Mouse (Mus musculus) midbrain, postnatal 0 days (tissue): ENCODE data around the gene Mtor. TPM values are rescaled to one million over a fixed set of nuclear protein-coding genes. Genes with fewer than 3 reads are reported as not detected.

Source experiments
- ATAC-seq: fragments of 200-750 bp; cut with Nextera tagmentation; 2 replicates; pipeline ENCODE4 v1.8.0; 2017; ENCODE audit warnings: moderate number of reproducible peaks, mild to moderate bottlenecking, moderate TSS enrichment, moderate library complexity; ENCODE audit not compliant: low FRiP score
- DNase-seq: peaks from one replicate; pipeline ENCODE4 v3.0.0-alpha.2; 2015; ENCODE audit warnings: low spot score
- H3K27ac ChIP-seq: fragments of 300-500 bp; sonication (generic); 2 replicates; pipeline ENCODE4 v1.5.1; 2014; ENCODE audit warnings: low read depth, mild to moderate bottlenecking, low read length, mixed read lengths
- H3K27me3 ChIP-seq: fragments of 300-500 bp; sonication (generic); 2 replicates; pipeline ENCODE4 v1.6.1; 2014; ENCODE audit warnings: low read length, control low read depth, mixed read lengths; ENCODE audit not compliant: insufficient read depth
- H3K36me3 ChIP-seq: fragments of 300-500 bp; sonication (generic); 2 replicates; pipeline ENCODE4 v1.6.1; 2014; ENCODE audit warnings: low read length, control low read depth, mixed read lengths; ENCODE audit not compliant: insufficient read depth
- H3K4me1 ChIP-seq: fragments of 300-500 bp; sonication (generic); 2 replicates; pipeline ENCODE4 v1.6.1; 2014; ENCODE audit warnings: mild to moderate bottlenecking, control low read depth, antibody characterized with exemption, low read length, mixed read lengths; ENCODE audit not compliant: insufficient read depth
- H3K4me2 ChIP-seq: fragments of 300-500 bp; sonication (generic); 2 replicates; pipeline ENCODE4 v1.6.1; 2014; ENCODE audit warnings: low read depth, mild to moderate bottlenecking, low read length, mixed read lengths; ENCODE audit not compliant: poor library complexity, severe bottlenecking
- H3K4me3 ChIP-seq: fragments of 300-500 bp; sonication (generic); 2 replicates; pipeline ENCODE4 v1.5.1; 2014; ENCODE audit warnings: low read depth, mild to moderate bottlenecking, low read length, moderate library complexity
- H3K9ac ChIP-seq: fragments of 300-500 bp; sonication (generic); replicated peaks from 2 replicates; pipeline ENCODE4 v1.6.1; 2014; ENCODE audit warnings: mild to moderate bottlenecking, low read length, moderate library complexity, mixed read lengths; ENCODE audit not compliant: poor library complexity, severe bottlenecking
- H3K9me3 ChIP-seq: fragments of 300-500 bp; sonication (generic); 2 replicates; pipeline ENCODE4 v1.6.1; 2016; ENCODE audit warnings: low read length, control low read depth
- CTCF ChIP-seq: IDR thresholded peaks from 2 replicates; pipeline ENCODE4 v1.5.1; 2016; ENCODE audit warnings: antibody characterized with exemption, mild to moderate bottlenecking
- WGBS: fragments of 180-500 bp; shearing (Covaris S2); extraction: QIAGEN DNeasy Blood & Tissue Kit; methylation state at CpG from one replicate; pipeline ENCODE4 v1.1.7; 2014; 5-methylcytosine and 5-hydroxymethylcytosine counted together
- polyA plus RNA-seq: library from polyadenylated mRNA; unstranded; fragments of >200 nt; fragmentation: Nextera tagmentation; extraction: Ambion mirVana; gene quantifications from 2 replicates; pipeline ENCODE4 v1.2.1, GENCODE M21; 2015
- total RNA-seq: library from RNA; depleted of rRNA; stranded (reverse); fragments of >200 nt; gene quantifications from 2 replicates; pipeline ENCODE4 v1.2.3, GENCODE M21; 2014

Mtor gene
- total and polyA plus RNA-seq, 2 experiments from 2014 or later, result 27.8 to 54.5 TPM

DNA sequence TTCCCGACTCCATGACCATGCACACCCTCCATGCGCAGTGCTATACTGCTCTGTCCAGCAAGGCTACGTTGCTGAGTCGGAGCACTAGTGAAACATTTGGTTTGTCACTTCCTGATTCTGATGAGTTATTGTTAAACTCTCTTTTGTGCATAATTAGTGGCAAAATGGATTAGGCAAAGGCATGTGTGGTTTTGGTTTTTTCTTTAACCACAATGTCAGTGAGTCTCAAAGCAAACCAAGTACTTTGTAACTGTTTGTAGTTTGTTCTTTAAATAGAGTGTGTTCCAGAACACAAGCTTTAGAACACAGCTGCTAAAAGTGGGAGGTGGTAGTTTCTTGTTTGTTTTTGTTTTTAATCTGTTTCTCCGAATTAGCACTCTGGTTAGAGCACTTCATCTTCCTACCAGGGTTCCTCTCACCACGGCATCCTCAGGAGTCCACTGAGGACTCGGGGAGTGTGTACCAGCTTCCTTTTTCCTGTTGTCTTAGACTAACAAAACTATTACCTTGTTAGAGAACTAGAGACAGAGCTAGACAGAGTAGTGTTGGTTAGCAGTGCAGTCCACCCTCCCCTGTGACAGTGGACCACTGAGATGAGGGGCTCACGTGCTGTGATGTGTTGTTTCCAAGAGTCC is 61.2 kb downstream of the Mtor start:
- no peaks in the 10 kb centered on the region for H3K9me3 ChIP-seq
- H3K27ac ChIP-seq, result no peak overlapping the region
- H3K27me3 ChIP-seq, result no peaks in the 10 kb centered on the region
- H3K4me3 ChIP-seq, result no peak overlapping the region
- peaks cover 49% of the 10 kb centered on the region for H3K36me3 ChIP-seq
- no peak for TF ChIP-seq CTCF
- no peak overlapping the region for H3K9ac ChIP-seq
- no peak overlapping the region for H3K4me2 ChIP-seq
- no peaks in the 10 kb centered on the region for H3K4me1 ChIP-seq
- no peak for DNase-seq
- WGBS, result 93% methylated on average over 8 of the region's 8 CpGs
- no peak for ATAC-seq

DNA sequence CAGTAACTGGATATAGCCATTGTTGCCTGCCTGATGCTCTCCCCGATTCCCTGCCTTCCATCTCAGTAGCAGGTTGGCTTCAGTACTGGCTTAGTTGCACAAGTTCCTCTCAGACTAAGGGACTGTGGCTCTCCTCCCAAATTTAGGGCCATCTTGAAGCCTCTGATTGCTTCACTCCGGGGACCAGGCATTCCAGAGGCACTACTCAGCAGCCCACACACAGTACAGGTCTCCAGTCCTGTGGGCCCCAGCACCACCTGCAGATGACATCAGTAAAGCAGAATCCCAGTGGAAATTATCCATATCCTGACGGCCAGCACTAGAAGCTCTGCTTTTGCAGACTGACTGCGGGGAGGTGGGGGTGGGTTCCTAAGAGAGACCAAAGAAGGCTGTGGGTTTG is 62.3 kb downstream of the Mtor start:
- H3K36me3 ChIP-seq, result peaks cover 58% of the 10 kb centered on the region
- 88% methylated on average over 4 of the region's 4 CpGs for WGBS
- no peak overlapping the region for H3K4me3 ChIP-seq
- no peak overlapping the region for H3K9ac ChIP-seq
- H3K27me3 ChIP-seq, result no peaks in the 10 kb centered on the region
- DNase-seq, result no peak
- no peak overlapping the region for H3K27ac ChIP-seq
- TF ChIP-seq CTCF, result no peak
- no peak overlapping the region for H3K4me2 ChIP-seq
- no peaks in the 10 kb centered on the region for H3K9me3 ChIP-seq
- ATAC-seq, result no peak
- H3K4me1 ChIP-seq, result no peaks in the 10 kb centered on the region

DNA sequence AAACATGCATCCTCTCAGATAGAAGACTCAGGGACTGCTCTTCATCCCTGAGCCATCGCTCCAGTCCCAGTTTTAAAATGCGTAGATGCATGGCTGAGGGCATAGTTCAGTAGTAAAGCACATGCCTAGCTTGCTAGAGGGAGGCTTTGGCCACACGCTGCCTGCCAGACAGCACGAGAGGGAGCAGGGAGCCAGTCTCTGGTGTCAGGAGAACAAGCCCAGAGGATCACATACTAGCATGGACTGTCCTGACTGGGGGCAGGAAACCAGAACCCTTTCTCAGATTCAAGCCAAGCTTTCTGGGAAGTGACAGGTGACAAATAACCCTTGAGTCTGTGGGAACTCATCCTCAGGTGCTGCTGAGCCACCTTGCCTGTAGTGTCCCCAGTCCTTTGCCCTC is 62.9 kb downstream of the Mtor start:
- ATAC-seq (no peak), DNase-seq (no peak)
- Histone ChIP-seq H3K9me3 (no peaks in the 10 kb centered on the region), H3K27me3 (no peaks in the 10 kb centered on the region), H3K4me2 (no peak overlapping the region), H3K27ac (no peak overlapping the region), H3K36me3 (peaks cover 55% of the 10 kb centered on the region), H3K9ac (no peak overlapping the region), H3K4me3 (no peak overlapping the region), H3K4me1 (no peaks in the 10 kb centered on the region)
- WGBS, result 92% methylated on average over 4 of the region's 4 CpGs
- TF ChIP-seq CTCF, result no peak

DNA sequence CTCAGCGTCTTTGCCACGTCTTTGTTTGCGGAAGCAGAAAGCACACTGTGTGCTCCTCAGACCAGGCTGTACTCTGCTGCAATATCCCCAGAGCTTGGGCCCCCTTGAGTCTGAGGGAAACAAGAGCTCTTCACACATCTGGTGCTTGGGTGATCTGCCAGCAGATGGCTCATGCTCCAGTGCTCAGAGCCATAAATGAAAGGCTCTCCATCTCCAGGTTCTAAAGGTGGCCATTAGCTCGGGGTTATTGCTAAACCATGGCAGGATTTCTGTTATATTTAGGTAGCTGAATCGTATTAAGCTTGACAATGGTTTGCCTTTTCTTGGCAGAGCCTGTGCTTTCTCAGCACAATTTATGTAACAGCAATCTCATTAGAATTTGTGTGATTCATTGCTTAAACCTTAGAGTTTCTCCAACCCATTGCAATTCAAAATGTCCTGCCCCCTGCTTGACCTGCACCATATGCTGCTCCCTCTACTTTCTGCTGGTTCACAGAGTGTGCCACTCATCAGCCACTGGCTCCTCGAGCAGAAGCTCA is 64.7 kb downstream of the Mtor start:
- H3K4me2 ChIP-seq, result no peak overlapping the region
- H3K36me3 ChIP-seq, result peaks cover 58% of the 10 kb centered on the region
- ATAC-seq, result no peak
- H3K4me3 ChIP-seq, result no peak overlapping the region
- H3K27me3 ChIP-seq, result no peaks in the 10 kb centered on the region
- H3K9ac ChIP-seq, result no peak overlapping the region
- 79% methylated on average over 6 of the region's 6 CpGs for WGBS
- no peaks in the 10 kb centered on the region for H3K4me1 ChIP-seq
- no peak for TF ChIP-seq CTCF
- no peak overlapping the region for H3K27ac ChIP-seq
- peak; percentile 10 for DNase-seq
- no peaks in the 10 kb centered on the region for H3K9me3 ChIP-seq

DNA sequence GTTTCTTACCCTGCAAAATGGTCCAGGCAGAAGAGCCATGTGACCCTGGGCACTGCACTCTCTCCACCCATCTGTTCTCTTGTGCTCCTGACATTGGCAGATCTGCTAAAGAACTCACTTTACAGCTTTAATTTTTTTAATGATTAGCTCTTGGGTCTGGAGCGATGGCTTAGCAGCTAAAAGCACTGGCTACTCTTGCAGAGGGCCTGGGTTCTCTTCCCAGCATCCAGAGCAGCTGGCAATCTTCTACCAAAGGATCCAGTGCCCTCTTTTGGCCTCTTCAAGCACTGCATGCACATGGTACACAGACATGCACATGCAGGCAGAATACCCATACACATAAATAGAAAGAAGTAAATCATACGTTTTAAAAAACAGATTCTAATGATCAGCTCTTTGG is 66.9 kb downstream of the Mtor start:
- no peaks in the 10 kb centered on the region for H3K27me3 ChIP-seq
- H3K9ac ChIP-seq, result no peak overlapping the region
- ATAC-seq (no peak), DNase-seq (no peak)
- WGBS, result 93% methylated on average over 2 of the region's 2 CpGs
- H3K4me1 ChIP-seq, result no peaks in the 10 kb centered on the region
- peak; percentile 45 for TF ChIP-seq CTCF
- no peaks in the 10 kb centered on the region for H3K9me3 ChIP-seq
- H3K36me3 ChIP-seq, result peaks cover 57% of the 10 kb centered on the region
- H3K27ac ChIP-seq, result no peak overlapping the region
- no peak overlapping the region for H3K4me3 ChIP-seq
- H3K4me2 ChIP-seq, result no peak overlapping the region

DNA sequence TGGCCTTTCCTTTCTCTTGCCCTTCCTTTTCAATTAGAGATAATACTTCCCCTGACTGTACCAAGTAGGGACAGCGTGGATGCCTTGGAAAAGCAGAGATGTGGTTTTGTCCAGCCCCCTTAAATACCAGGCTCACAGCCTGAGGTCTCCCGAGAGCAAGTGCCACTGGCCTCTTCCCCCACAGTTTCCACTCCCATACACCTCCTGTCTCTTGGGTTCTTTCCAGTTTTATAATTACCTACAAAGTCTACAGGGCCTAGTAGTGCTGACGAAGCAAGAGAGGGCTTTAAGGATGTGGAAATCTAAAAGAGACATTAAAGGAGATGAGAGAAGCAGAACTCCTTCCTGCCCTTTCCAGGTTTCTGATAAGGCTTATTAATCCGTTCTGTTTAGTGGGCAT is 69.4 kb downstream of the Mtor start:
- Histone ChIP-seq H3K4me3 (no peak overlapping the region), H3K4me2 (no peak overlapping the region), H3K27ac (peak overlapping the region; percentile 59), H3K9me3 (no peaks in the 10 kb centered on the region), H3K4me1 (no peaks in the 10 kb centered on the region), H3K27me3 (no peaks in the 10 kb centered on the region), H3K9ac (no peak overlapping the region), H3K36me3 (peaks cover 48% of the 10 kb centered on the region)
- 33% methylated on average over 4 of the region's 4 CpGs for WGBS
- DNase-seq, result peak; percentile 5
- no peak for TF ChIP-seq CTCF
- no peak for ATAC-seq
